Mouse (Mus musculus) cerebellum, postnatal 36 days (tissue): ENCODE results near the gene Lrrn4cl.
A peak's percentile ranks its signal among the peaks of the same experiment; 100 is the strongest.
"Not testable (repeated sequence)": the region's sequence is repeated elsewhere in the genome, so short reads cannot be mapped to it uniquely, and the experiment has no call there.

ENCODE experiments used
- DNase-seq, 2 experiments: peaks; one replicate each; pipeline ENCODE4 v3.0.0; 2021 to 2022; ENCODE audit warnings: mixed read lengths in 2 of 2

The Lrrn4cl gene

GRCm38 (mm10) chr19:8839103-8839907, 11.3 kb upstream of the Lrrn4cl start, which contains the start of gene Gng3:
Gene Gng3, minus strand, starts transcription at chr19:8839194.
- peak; percentile 89 to 91 for DNase-seq

- peak; percentile 80 to 83 for DNase-seq
Measured at GRCm38 (mm10) chr19:8839908-8840791, 10.4 kb upstream of the Lrrn4cl start.

- DNase-seq, result peak in 1 of 2 experiments; percentile 34
Measured at GRCm38 (mm10) chr19:8841012-8841411, 9.6 kb upstream of the Lrrn4cl start.

GRCm38 (mm10) chr19:8842961-8843360, 7.6 kb upstream of the Lrrn4cl start:
- no peak for DNase-seq

GRCm38 (mm10) chr19:8844371-8845129, 6.0 kb upstream of the Lrrn4cl start:
- DNase-seq, result peak; percentile 79 to 82

- DNase-seq, result no peak
Measured at GRCm38 (mm10) chr19:8848356-8848755, 2.2 kb upstream of the Lrrn4cl start.

GRCm38 (mm10) chr19:8851639-8852038, 1.1 kb downstream of the Lrrn4cl start:
- no peak for DNase-seq

- DNase-seq, result no peak
Measured at GRCm38 (mm10) chr19:8852236-8852928, 1.8 kb downstream of the Lrrn4cl start.

GRCm38 (mm10) chr19:8853117-8853516, 2.5 kb downstream of the Lrrn4cl start:
- DNase-seq, result no peak

- peak in 1 of 2 experiments; percentile 33 for DNase-seq
Measured at GRCm38 (mm10) chr19:8857689-8858088, 7.1 kb downstream of the Lrrn4cl start.

- peak; percentile 31 to 33 for DNase-seq
Measured at GRCm38 (mm10) chr19:8859018-8859417, 8.4 kb downstream of the Lrrn4cl start.

GRCm38 (mm10) chr19:8864265-8864664, 13.7 kb downstream of the Lrrn4cl start:
- DNase-seq, result no peak

- DNase-seq, result not testable (repeated sequence)
Measured at GRCm38 (mm10) chr19:8870381-8870780, 19.8 kb downstream of the Lrrn4cl start.

GRCm38 (mm10) chr19:8870838-8871237, 20.3 kb downstream of the Lrrn4cl start:
- no peak for DNase-seq

GRCm38 (mm10) chr19:8871267-8872186, 21.0 kb downstream of the Lrrn4cl start, which contains the start of gene Ubxn1:
Gene Ubxn1, plus strand, starts transcription at chr19:8871496.
- DNase-seq, result peak; percentile 97 to 98

GRCm38 (mm10) chr19:8872266-8872840, 21.8 kb downstream of the Lrrn4cl start:
- no peak for DNase-seq

GRCm38 (mm10) chr19:8875031-8875430, 24.5 kb downstream of the Lrrn4cl start:
- DNase-seq, result no peak

GRCm38 (mm10) chr19:8880311-8881033, 29.9 kb downstream of the Lrrn4cl start, which contains the start of gene Uqcc3:
Gene Uqcc3, minus strand, starts transcription at chr19:8880923.
- DNase-seq, result peak; percentile 87 to 89

GRCm38 (mm10) chr19:8881034-8881392, 30.4 kb downstream of the Lrrn4cl start:
- DNase-seq, result no peak

GRCm38 (mm10) chr19:8883616-8884015, 33.0 kb downstream of the Lrrn4cl start, which contains the start of the genes Lbhd1 and Gm49403:
Gene Lbhd1, plus strand, starts transcription at chr19:8883732.
Gene Gm49403, plus strand, starts transcription at chr19:8883930.
- DNase-seq, result no peak
